Mouse (Mus musculus) hindbrain, embryonic 11.5 days (tissue): ENCODE data around the gene Btbd2. TPM values are rescaled to one million over a fixed set of nuclear protein-coding genes. Genes with fewer than 3 reads are reported as not detected.

ENCODE experiments used
- ATAC-seq: fragments of 200-750 bp; cut with Nextera tagmentation; 2 replicates; pipeline ENCODE4 v1.8.0; 2017; ENCODE audit warnings: mild to moderate bottlenecking, moderate TSS enrichment, moderate library complexity; ENCODE audit not compliant: low FRiP score
- DNase-seq: peaks from one replicate; pipeline ENCODE4 v3.0.0-alpha.2; 2015; ENCODE audit warnings: low spot score
- H3K27ac ChIP-seq: fragments of 300-500 bp; sonication (generic); 2 replicates; pipeline ENCODE4 v1.5.1; 2014; ENCODE audit warnings: mild to moderate bottlenecking, low read depth, low read length
- H3K27me3 ChIP-seq: fragments of 300-500 bp; sonication (generic); 2 replicates; pipeline ENCODE4 v1.6.1; 2014; ENCODE audit warnings: mild to moderate bottlenecking, low read length, moderate library complexity, mixed read lengths; ENCODE audit not compliant: control insufficient read depth, insufficient read depth
- H3K36me3 ChIP-seq: fragments of 300-500 bp; sonication (generic); 2 replicates; pipeline ENCODE4 v1.6.1; 2014; ENCODE audit warnings: mild to moderate bottlenecking, low read length, moderate library complexity, mixed read lengths; ENCODE audit not compliant: control insufficient read depth, insufficient read depth
- H3K4me1 ChIP-seq: fragments of 300-500 bp; sonication (generic); replicated peaks from 2 replicates; pipeline ENCODE4 v1.6.1; 2014; ENCODE audit warnings: low read length, mixed read lengths; ENCODE audit not compliant: control insufficient read depth, insufficient read depth
- H3K4me2 ChIP-seq: fragments of 300-500 bp; sonication (generic); replicated peaks from 2 replicates; pipeline ENCODE4 v1.6.1; 2014; ENCODE audit warnings: mild to moderate bottlenecking, low read depth, low read length
- H3K4me3 ChIP-seq: fragments of 300-500 bp; sonication (generic); 2 replicates; pipeline ENCODE4 v1.5.1; 2014; ENCODE audit warnings: low read depth, low read length
- H3K9ac ChIP-seq: fragments of 300-500 bp; sonication (generic); 2 replicates; pipeline ENCODE4 v1.6.1; 2014; ENCODE audit warnings: low read depth, low read length
- H3K9me3 ChIP-seq: fragments of 300-500 bp; sonication (generic); 2 replicates; pipeline ENCODE4 v1.6.1; 2016; ENCODE audit warnings: low read length; ENCODE audit not compliant: control insufficient read depth
- WGBS: fragments of 180-500 bp; shearing (Covaris S2); extraction: QIAGEN DNeasy Blood & Tissue Kit; methylation state at CpG from one replicate; pipeline ENCODE4 v1.1.7; 2014; 5-methylcytosine and 5-hydroxymethylcytosine counted together
- polyA plus RNA-seq: library from polyadenylated mRNA; unstranded; fragments of >200 nt; fragmentation: Nextera tagmentation; extraction: Ambion mirVana; gene quantifications from 2 replicates; pipeline ENCODE4 v1.2.1, GENCODE M21; 2014

Btbd2 gene
- polyA plus RNA-seq, 1 experiment from 2014 or later = 36.2 TPM

DNA sequence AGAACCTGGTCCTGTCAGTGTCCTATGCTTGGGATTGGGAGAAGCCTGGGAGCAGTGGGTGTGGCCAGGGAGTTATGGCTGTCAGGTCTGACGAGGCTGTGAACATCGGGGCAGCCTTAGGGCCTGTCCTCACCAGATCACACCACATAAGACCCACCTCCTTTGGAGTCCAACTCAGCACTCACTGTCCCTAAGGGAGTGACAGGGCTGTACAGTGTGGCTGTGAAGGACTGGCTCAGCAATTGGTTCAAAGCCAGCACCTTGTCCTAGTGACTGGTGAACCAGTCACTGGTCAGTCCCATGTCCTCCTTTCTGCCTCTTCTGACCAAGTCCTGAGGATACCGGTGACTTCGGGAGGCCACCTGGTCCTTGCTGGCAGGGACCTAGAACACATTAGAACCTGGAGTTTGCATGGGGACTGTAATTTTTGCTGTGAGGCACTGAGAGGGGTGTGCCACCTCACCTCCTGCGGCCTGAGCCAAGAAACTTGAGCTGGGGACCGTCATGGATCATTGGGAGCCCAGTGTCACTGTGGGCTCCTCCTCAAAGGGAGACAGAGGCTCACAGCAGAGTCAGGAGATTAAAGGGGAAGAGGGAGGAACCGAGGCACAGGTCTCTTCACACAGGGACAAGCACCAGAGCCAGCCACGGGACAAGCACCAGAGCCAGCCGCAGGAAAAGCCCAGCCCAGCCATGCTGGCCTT lies 22.8 kb upstream of the Btbd2 start:
- H3K4me2 ChIP-seq = no peak overlapping the region
- no peak overlapping the region for H3K4me3 ChIP-seq
- no peaks in the 10 kb centered on the region for H3K27me3 ChIP-seq
- H3K36me3 ChIP-seq = no peaks in the 10 kb centered on the region
- H3K4me1 ChIP-seq = peaks cover 8% of the 10 kb centered on the region
- no peak for ATAC-seq
- H3K9ac ChIP-seq = no peak overlapping the region
- H3K9me3 ChIP-seq = no peaks in the 10 kb centered on the region
- no peak for DNase-seq
- 72% methylated on average over 9 of the region's 9 CpGs for WGBS
- 0 out of 2 replicates have a peak overlapping the region, but pooled peaks have one; percentile 12 for H3K27ac ChIP-seq

DNA sequence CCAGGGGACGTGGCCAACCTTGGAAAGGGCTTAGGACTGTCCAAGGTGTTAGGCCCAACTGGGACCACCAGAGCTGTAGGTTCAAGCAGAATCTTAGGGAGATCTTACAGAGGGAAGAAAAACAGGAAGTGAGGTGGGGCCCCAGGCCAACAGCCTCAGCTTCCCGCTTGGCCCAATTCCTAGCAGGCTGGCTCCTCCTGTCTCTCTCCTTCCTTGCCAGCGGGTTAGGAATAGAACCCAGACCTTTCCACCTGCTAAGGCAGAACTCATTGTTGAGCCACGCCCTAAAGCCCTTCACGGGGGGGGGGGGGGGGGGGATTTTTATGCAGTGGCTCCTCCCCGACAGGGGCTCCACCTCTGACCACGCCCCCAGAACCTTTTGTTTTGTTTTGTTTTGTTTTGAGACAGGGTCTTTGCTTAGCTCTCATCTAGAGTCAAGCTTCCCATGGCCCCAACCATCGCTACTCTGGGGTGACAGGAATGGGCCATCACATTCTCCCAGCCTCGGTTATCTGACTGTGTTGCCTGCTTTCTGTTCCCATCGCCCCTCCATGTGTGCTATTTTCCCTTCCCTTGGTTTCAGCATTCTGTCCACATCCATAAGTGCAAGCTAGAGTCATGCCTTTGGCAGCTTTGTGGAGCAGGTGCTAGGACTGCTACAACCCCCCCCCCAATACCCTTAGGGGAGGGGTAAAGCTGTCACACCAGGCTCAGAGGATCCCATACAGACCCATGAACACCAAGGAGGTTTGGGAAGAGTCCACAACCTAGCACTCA lies 21.9 kb upstream of the Btbd2 start:
- Histone ChIP-seq H3K27ac (peak overlapping the region; percentile 48; the same call in 1 of the 2 replicates), H3K27me3 (no peaks in the 10 kb centered on the region), H3K9me3 (no peaks in the 10 kb centered on the region), H3K9ac (no peak overlapping the region), H3K4me3 (no peak overlapping the region), H3K4me2 (no peak overlapping the region), H3K4me1 (peaks cover 17% of the 10 kb centered on the region), H3K36me3 (no peaks in the 10 kb centered on the region)
- no peak for ATAC-seq
- WGBS = 53% methylated on average over 7 of the region's 10 CpGs
- DNase-seq = no peak

DNA sequence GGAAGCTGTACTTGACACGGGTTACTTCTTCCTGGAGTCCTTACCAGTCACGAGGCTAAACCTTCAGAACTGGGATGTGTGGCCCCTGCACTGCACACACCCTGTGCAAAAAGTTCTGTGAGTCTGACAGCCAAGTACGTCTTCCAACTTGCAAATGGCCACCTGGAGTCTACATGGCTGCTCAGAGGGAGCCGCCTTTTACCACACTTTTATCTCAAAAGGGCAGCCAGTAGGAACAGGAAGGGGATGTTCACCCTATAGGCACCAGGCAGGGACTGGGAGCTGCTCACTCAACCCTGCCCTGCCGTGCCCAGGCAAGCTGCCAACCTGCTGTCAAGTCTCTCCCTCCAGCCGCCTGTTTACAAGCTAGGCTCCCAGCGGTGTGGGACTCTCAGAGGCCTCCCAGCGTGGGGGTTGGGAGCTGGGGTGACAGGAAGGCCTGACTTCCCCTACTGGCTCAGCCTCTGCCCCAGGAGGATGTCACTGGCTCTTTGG lies 21.1 kb upstream of the Btbd2 start, which contains the start of gene Mknk2:
Mknk2 (minus strand) TSS at position 171 of the 495 bp plus-strand sequence.
- Histone ChIP-seq H3K4me2 (peak within 1 kb of the TSS; percentile 77), H3K9me3 (no peaks in the 10 kb centered on the region), H3K4me3 (peak within 1 kb of the TSS; percentile 92), H3K9ac (peak within 1 kb of the TSS; percentile 71), H3K27ac (peak within 1 kb of the TSS; percentile 94), H3K4me1 (peaks cover 21% of the 10 kb centered on the region), H3K36me3 (no peaks in the 10 kb centered on the region), H3K27me3 (no peaks in the 10 kb centered on the region)
- ATAC-seq = no peak
- WGBS = 43% methylated on average over 8 of the region's 8 CpGs
- DNase-seq = no peak

DNA sequence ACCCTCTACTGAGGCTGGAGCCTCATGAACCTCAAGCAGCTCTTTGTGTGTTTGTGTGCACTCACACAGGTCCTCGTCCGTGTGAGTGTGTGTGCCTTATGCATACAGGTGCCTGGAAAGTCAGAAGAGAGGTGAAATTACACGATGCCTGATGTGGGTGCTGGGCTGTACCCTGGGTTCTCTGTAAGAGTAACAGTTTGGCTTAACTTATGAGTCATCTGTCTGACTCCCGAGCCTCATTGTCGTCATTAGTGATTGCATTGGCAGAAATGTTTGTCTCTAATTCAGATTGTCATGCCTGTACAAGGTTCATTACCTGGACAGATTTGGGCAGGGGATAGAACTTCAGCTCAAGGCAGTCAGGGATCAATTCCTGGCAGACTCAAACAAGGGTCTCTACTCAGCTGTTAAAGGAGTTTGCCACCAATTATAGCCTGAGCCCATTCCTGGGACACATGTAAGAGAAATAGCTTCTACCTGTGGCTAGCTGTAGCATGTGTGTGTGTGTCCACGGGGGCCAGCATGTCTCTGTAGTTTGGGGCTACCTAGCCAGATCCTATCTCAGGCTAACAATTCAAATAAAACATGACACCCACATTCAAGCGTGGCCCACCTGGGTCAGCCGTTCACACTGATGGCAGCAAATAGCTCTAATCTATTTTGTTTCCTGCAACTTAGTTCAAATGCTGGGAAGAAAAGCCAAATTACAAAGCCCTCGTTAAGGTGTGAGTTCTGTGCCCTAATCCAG lies 20.4 kb upstream of the Btbd2 start:
- Histone ChIP-seq H3K36me3 (no peaks in the 10 kb centered on the region), H3K27ac (peak overlapping the region; percentile 94), H3K27me3 (no peaks in the 10 kb centered on the region), H3K4me3 (peak overlapping the region; percentile 92), H3K4me1 (peaks cover 21% of the 10 kb centered on the region), H3K4me2 (peak overlapping the region; percentile 77), H3K9me3 (no peaks in the 10 kb centered on the region), H3K9ac (peak overlapping the region; percentile 71)
- 45% methylated on average over 9 of the region's 9 CpGs for WGBS
- ATAC-seq (peak; percentile 6; the same call in 1 of the 2 replicates), DNase-seq (no peak)

DNA sequence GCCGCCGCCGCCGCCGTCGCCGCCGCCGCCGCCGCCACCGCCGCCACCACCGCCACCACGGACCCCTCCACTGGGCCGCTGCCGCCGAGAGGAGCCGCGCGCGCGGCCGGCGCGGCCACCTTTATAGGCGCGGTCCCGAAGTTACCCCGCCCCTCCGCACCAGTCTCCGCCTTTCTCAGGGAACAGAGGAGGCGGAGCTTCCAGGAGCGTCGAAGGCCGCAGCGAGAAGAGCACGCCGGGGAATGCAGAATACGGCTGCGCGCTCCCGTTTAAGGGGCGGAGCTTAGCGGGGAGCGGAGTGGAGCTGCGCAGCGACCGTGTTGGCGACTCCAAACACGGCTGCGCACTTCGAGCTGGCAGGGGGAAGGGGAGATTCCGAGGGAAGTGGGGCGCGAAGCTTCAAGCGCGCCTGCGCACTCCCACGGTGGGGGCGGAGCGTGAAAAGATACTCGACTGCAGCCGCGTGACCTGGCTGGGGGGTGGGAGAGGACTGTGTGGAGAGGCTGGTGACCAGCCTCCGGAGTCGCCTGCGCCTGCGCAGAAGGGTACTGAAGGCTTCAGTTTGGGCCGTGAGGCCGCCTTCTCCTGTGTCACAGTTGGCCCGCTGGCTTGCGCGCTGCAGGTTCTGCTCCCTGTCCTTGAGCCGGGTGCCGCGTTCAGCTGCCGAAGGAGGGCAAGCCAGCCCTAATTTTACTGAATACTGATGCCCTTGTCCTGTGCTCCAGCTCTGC lies 19.5 kb upstream of the Btbd2 start:
- Histone ChIP-seq H3K4me3 (peak overlapping the region; percentile 92), H3K4me2 (peak overlapping the region; percentile 90), H3K9me3 (no peaks in the 10 kb centered on the region), H3K27me3 (no peaks in the 10 kb centered on the region), H3K4me1 (peaks cover 21% of the 10 kb centered on the region), H3K36me3 (no peaks in the 10 kb centered on the region), H3K27ac (peak overlapping the region; percentile 94), H3K9ac (peak overlapping the region; percentile 97)
- ATAC-seq (peak; percentile 94), DNase-seq (peak; percentile 99)
- WGBS = under 1% methylated on average over 58 of the region's 78 CpGs

DNA sequence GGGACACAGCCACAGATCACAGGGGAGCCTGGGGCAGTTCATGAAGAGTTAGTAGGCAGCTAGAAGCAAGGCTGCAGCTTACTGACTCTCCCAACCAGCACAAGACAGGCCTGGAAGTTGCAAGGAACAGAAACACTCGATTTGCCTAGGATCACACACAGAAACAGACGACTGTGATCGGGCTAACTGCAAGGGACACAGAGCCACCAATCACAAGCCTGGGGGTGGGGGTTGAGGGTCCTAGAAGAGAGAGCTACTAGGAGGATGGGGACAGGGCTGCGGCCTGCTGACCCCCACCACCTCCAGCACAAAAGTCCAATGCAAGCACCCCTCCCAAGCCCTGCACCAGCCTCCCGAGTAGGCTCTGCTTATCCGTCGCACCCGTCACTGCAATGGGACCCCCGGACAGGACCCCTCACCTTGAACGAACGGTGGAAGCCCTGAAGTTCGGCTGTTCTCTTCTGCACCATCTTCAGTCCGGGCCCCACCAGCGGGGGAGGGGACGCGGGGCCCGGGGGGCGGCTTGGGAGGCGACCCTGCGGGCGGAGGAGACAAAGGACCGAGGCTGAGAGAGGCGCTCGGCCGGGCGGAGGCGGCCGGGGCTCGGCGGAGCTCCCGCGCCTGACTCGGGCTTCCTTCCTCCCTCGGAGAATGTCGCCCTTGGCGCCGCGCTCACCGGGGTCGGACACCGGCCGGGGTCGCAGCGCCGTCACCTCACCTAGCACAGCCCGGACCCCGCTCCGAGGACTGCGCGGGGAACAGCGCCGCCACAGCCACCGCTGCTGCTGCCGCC lies 18.7 kb upstream of the Btbd2 start:
- 0% methylated on average over 49 of the region's 54 CpGs for WGBS
- no peaks in the 10 kb centered on the region for H3K36me3 ChIP-seq
- H3K27me3 ChIP-seq = no peaks in the 10 kb centered on the region
- peak overlapping the region; percentile 94 for H3K27ac ChIP-seq
- H3K9ac ChIP-seq = peak overlapping the region; percentile 97
- no peaks in the 10 kb centered on the region for H3K9me3 ChIP-seq
- H3K4me3 ChIP-seq = peak overlapping the region; percentile 92
- H3K4me2 ChIP-seq = peak overlapping the region; percentile 90
- peak; percentile 8; the same call in 1 of the 2 replicates for ATAC-seq
- H3K4me1 ChIP-seq = peaks cover 21% of the 10 kb centered on the region
- peak; percentile 59 for DNase-seq

DNA sequence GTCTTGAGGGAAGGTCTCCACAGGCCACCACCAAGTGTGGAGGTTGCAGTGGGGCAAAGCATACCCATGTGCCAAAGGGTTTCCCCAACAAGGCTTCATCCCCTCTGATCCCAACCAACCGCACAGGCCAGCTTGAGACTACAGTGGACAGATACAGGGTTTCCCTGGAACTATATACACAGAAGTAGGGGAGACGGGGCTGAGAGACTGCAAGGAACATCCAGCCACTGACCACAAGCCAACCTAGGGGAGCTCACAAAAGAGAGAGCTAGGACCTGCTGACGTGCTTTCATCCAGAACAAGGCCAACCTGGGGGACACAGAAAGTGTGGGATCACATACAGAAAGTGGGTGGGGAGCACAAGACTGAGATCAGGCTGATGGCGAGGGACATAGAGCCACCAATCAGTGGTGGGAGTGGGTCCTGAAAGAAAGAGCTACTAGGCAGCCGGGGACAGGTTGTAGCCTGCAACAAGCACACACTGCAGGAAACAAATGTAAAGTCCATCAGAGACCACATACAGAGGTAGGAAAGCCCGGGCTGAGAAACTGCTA lies 18.1 kb upstream of the Btbd2 start:
- ATAC-seq (no peak), DNase-seq (no peak)
- Histone ChIP-seq H3K4me2 (peak overlapping the region; percentile 90), H3K9me3 (no peaks in the 10 kb centered on the region), H3K9ac (peak overlapping the region; percentile 97), H3K4me1 (peaks cover 21% of the 10 kb centered on the region), H3K36me3 (peaks cover 3% of the 10 kb centered on the region; the same call in 1 of the 2 replicates), H3K27me3 (no peaks in the 10 kb centered on the region), H3K27ac (0 out of 2 replicates have a peak overlapping the region, but pooled peaks have one; percentile 94), H3K4me3 (peak overlapping the region; percentile 92)
- 29% methylated on average over 6 of the region's 6 CpGs for WGBS
